Mouse (Mus musculus) cerebral cortex, adult 2 months (tissue): Measurements from ENCODE around the gene Lin9.

ENCODE experiments used
- WGBS: fragments of 180-500 bp; shearing (Covaris S2); methylation state at CpG from one replicate; pipeline ENCODE4 v1.1.7; 2018; 5-methylcytosine and 5-hydroxymethylcytosine counted together

Lin9 gene

DNA sequence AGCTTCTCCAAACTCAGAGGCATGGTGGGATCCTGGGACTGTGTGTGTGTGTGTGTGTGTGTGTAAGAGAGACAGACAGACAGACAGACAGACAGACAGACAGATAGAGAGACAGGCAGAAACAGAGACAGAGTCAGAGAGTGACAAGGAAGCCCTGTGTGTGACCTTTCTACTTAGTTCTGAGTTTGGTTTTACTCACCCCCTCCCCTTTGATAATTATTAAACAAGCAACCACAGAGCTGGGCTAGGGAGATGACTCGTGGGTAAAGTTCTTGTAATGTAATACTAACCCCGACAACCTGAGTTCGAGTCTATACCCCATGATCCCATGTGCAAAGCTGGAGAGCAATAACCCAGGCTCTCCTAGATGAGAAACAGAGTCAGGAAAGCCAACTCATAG lies 66.9 kb downstream of the Lin9 start:
- 85% methylated on average over 3 of the region's 3 CpGs for WGBS

DNA sequence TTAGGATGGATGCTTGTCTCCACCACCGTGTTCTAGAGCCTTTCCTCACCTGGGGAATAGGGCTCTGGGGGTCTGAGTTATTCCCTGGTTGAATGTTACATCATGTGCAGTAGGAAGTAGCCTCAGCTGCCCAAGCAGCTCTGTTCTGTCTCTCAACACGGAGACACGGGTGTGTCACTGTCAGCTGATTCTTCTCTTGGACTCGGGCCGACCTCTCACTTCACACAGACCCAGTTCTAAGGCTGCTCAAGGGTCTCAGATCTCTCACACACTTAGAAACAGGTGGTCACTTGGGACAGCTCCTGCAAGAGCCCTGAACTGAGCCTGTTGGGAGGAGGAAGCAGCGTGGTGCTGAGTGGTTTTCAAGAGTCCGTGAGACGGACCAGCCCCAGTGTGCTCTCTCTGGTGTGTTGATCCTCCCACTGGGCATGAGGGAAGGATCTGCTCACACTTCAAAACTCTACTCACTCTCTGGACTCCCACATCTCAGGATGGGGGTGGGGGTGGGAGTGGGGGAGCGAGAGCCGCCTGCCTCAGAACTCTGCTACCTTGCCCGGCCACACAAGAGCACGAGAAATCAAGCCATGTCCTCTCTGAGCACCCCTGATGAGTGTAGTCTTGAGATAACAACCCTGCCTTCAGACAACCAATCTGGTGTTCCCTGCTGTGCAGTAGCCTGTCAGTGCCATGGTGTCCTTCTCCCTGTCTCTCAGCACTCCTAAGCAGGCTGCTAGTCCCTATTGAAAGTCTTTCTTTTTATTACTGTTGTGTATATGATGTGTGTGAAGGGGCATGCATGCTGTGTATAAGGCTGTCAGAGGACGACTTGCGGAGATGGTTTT lies 68.2 kb downstream of the Lin9 start:
- WGBS, result 83% methylated on average over 14 of the region's 14 CpGs

DNA sequence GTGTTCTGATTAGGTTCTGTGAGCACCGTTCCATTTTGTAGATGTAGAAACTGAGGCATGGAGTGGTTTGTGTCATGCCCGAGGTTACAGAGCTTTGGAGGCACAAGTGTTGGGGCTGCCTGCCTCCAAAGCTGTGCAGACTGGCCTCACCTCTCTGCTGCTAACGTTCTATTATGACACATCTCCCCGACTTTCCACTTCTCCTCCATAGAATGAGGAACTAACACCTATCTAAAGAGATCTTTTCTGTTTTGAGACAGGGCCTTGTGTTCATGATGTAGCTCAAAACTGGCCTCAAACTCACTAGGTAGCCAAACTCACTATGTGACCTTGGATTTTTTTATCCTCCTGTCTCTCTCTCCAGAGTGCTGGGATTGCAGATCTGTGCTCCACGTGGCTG lies 77.8 kb downstream of the Lin9 start:
- WGBS, result 80% methylated on average over 5 of the region's 5 CpGs

DNA sequence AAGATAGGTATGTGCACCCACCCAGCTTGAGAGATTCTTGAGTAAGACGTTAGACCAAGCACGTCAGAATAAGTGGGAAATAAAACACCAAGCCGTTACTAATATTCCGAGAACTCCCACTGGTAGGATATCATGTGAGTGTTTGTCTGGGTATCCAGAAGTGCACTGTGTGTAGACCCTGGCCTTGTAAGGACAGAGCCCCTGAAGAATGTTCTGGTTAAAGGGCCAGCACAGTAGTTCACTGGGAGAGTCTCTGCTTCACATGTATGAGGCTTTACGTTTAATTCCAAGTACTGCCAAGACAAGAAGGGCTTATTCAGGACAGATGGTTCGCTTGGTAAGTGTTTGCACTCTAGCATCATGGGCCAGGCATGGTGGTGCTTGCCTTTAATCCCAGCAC lies 78.5 kb downstream of the Lin9 start:
- 83% methylated on average over 6 of the region's 6 CpGs for WGBS

DNA sequence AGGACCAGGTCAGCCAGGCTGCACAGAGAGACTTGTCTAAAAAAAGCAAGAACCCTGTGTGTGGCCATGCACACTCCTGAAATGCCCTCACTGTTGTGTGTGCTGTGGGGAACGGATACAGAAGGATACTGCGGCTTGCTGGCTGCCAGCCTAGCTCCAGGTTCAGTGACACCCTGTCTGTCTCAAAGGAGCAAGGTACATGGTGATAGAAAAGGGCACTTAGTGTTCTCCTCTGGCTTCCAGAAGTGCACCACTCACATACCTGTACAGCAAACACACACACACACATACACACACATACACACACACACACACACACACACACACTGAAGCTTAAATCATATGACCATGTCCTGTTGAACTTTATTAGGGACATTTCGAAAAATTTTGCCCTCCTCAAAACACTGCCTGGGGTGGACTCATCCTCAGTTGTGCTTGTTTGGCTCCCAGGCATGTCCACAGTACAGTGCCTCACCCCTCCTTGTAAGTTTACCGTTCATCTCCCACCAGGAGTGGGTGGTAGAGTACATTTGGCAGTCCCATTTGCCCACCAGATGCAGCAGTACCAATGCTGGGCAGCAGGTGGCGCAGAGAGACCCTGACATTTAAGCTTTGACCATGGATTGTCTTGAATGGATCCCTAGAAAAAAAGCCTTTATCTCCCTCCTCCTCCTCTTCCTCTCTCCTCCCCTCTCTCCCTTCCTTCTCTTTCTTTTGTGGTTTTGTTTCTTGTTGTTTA lies 79.2 kb downstream of the Lin9 start:
- WGBS, result 39% methylated on average over 5 of the region's 5 CpGs

DNA sequence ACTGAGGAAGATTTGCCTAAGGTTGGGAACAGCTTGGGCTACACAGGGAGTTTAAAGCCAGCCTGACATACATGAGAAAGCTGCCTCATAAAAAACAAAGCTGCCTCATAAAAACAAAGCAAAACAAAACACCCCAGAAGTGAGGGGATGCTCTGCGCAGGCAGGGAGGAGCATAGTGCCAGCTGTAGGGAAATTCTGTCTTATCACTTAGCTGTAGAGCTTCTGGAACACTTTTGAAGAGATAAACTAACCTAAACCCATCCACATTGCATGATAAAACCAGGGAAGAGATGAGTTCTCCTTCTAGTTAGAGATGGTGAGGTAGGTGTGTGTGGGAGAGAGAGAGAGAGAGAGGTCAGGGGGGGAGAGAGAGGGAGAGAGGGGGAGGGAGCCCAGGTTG lies 81.7 kb downstream of the Lin9 start:
- 78% methylated on average over 1 of the region's 1 CpGs for WGBS

DNA sequence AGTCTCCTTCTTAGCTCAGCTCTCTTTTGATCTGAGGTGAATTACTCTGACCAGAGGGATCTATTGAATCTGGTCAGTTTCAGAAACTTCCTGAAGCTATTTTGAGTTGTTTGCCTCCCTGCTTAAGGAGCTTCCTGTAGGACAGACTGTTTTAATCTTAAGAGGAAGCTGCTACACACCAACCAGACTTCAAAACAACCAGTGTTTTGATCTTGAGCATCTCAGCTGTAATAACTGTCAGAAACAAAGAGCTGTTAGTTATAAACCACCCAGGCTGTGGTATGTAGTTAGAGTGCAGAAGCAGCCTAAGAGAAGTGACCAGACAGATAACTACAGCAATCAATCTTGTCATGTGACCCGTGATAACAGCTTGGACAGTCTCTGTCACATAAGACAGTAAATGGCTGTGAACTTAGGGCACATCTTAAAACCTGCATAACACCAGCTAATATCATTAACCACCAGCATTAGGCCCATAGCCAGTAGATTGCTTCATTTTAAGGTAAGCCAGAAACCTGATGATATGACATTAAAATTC lies 82.8 kb downstream of the Lin9 start:
- WGBS, result 75% methylated on average over 1 of the region's 1 CpGs

DNA sequence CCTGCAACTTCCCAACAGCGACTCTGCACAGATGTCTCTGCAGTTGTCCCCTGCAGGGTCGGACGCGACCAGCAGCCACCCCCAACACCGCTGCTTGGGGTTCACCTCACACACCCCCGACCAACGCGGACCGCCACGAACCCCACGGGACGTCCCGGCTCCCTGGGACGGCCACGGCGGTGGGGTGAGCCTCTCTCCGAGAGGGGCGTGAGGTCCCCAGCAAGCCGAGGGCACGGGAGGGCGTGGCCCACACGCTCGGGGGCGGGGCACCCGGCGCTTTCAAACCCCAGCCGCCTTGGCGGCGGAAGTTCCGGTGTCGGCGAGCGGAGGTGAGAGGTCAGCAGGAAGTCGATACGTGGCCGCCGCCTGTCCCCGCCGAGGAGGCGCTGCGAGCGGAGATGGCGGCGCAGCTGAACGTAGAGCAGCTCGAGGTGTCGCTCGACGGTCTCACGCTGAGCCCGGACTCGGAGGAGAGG lies 84.8 kb downstream of the Lin9 start, which contains the start of gene Acbd3:
Acbd3 (plus strand) TSS at position 340 of the 476 bp plus-strand sequence.
- under 1% methylated on average over 52 of the region's 52 CpGs for WGBS

DNA sequence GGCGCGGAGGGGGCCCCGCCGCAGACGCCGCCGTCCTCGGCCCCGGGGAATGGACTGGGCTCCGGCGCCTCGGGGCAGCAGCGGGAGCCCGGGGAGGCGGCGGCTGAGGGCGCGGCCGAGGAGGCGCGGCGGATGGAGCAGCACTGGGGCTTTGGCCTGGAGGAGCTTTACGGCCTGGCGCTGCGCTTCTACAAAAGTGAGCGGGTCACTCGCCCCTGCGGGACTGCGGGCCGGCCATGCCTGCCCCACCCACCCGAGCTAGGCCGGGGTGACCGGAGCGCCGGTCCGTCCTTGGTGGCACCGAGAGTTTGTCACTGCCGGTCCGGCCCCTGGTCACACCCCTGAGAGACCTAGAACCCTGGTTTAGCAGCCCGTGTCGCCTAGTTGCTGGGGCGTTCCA lies 85.2 kb downstream of the Lin9 start:
- under 1% methylated on average over 42 of the region's 42 CpGs for WGBS

DNA sequence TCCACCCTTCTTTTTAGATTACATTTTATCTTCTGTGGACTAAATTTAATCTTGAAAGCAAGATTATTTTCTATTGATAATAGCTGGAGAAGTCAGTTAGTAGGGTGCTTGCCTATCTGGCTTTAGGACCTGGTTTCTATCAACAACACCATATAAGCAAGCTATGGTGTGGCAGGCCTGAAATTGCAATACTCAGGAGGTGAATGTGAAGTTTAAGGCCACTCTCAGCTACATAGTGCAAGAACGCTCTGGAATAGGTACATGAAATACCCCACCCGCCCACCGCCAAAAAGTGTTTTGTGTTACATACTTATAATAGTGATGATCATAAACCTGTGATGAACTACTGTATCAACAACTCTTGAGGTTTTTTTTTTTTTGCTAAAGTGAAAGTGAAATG lies 88.3 kb downstream of the Lin9 start:
- 94% methylated on average over 3 of the region's 3 CpGs for WGBS
